19 mouse cellular contexts compared by ENCODE assay signal in genomic region chr6:94083459-94083858, GRCm38 (mm10).
"Had no signal": no experiment of that assay in that cellular context is flagged by ENCODE, and none has a peak within 500 bp of the region (broad histone marks: within the 10 kb centered on the region; RNA-seq: fewer than 3 reads in every experiment).

No protein-coding gene starts in this region.

- H3K27me3 ChIP-seq: liver, embryonic 15.5 days; lung, embryonic 15.5 days; megakaryocyte, embryonic 14.5 days; neural tube, embryonic 13.5 days; stomach, embryonic 15.5 days had no signal

- H3K4me2 ChIP-seq: liver, embryonic 12.5 days; liver, embryonic 15.5 days; lung, embryonic 15.5 days; midbrain, embryonic 13.5 days; neural tube, embryonic 13.5 days had no signal

- H3K4me3 ChIP-seq: liver, embryonic 12.5 days; liver, embryonic 15.5 days; lung, embryonic 15.5 days; megakaryocyte, embryonic 14.5 days; midbrain, embryonic 10.5 days; midbrain, embryonic 13.5 days; myocyte; neural tube, embryonic 13.5 days; stomach, embryonic 15.5 days had no signal

- H3K9me3 ChIP-seq: liver, embryonic 12.5 days; liver, embryonic 15.5 days; lung, embryonic 15.5 days; megakaryocyte, embryonic 14.5 days; midbrain, embryonic 10.5 days; midbrain, embryonic 13.5 days; neural tube, embryonic 13.5 days; stomach, embryonic 15.5 days had no signal

- DNase-seq: kidney, postnatal 14 days; kidney, postnatal 4 days; lung, adult 18-20 months; lung, postnatal 10 days; lung, postnatal 36 days; retina, postnatal 1 day; right cerebral cortex, postnatal 25 days; spleen, adult 18-20 months; thymus, postnatal 36 days had no signal

- ATAC-seq: liver, embryonic 12.5 days; midbrain, embryonic 16.5 days had no signal

- H3K9ac ChIP-seq: liver, embryonic 12.5 days; liver, embryonic 15.5 days; lung, embryonic 15.5 days; midbrain, embryonic 13.5 days; neural tube, embryonic 13.5 days; stomach, embryonic 15.5 days had no signal

- H3K4me1 ChIP-seq: liver, embryonic 15.5 days; megakaryocyte, embryonic 14.5 days had no signal

- H3K36me3 ChIP-seq: liver, embryonic 12.5 days; liver, embryonic 15.5 days; lung, embryonic 15.5 days; midbrain, embryonic 10.5 days; midbrain, embryonic 13.5 days; neural tube, embryonic 13.5 days; stomach, embryonic 15.5 days had no signal

- H3K27ac ChIP-seq: liver, embryonic 12.5 days; liver, embryonic 15.5 days; lung, embryonic 15.5 days; midbrain, embryonic 10.5 days; midbrain, embryonic 13.5 days; neural tube, embryonic 13.5 days; stomach, embryonic 15.5 days had no signal
